Mouse (Mus musculus) lung, adult 2 months (tissue): ENCODE results near the gene Klrd1. TPM values are rescaled to one million over a fixed set of nuclear protein-coding genes. Genes with fewer than 3 reads are reported as not detected.
"Not testable (repeated sequence)": the region's sequence is repeated elsewhere in the genome, so short reads cannot be mapped to it uniquely, and the experiment has no call there.

Experiments
- DNase-seq: peaks from one replicate; pipeline ENCODE4 v3.0.0; 2022
- H3K4me1 ChIP-seq: fragments of 200-500 bp; 2 replicates; pipeline ENCODE4 v1.6.1; 2011; ENCODE audit warnings: low read length; ENCODE audit not compliant: control insufficient read depth, insufficient read depth
- H3K4me3 ChIP-seq: fragments of 200-500 bp; replicated peaks from 2 replicates; pipeline ENCODE3; 2011; ENCODE audit warnings: low read depth, mild to moderate bottlenecking, control low read depth, low read length; ENCODE audit errors: extremely low read depth
- CTCF ChIP-seq: fragments of 200-500 bp; IDR thresholded peaks from 2 replicates; pipeline ENCODE4 v1.5.1; 2011; ENCODE audit warnings: mild to moderate bottlenecking, low read length, control low read depth; ENCODE audit not compliant: insufficient read depth
- POLR2A ChIP-seq: fragments of 200-500 bp; IDR thresholded peaks from 2 replicates; pipeline ENCODE4 v1.6.1; 2011; ENCODE audit warnings: low read depth, mild to moderate bottlenecking, control low read depth, low read length, borderline replicate concordance; ENCODE audit errors: extremely low read depth
- WGBS: fragments of 180-500 bp; shearing (Covaris S2); methylation state at CpG from one replicate; pipeline ENCODE4 v1.1.7; 2018; 5-methylcytosine and 5-hydroxymethylcytosine counted together
- polyA plus RNA-seq: library from polyadenylated mRNA; depleted of rRNA; stranded (reverse); fragments of >200 nt; gene quantifications from 2 replicates; pipeline ENCODE4 v1.2.3, GENCODE M21; 2012; rRNA removed

Gene Klrd1
- polyA plus RNA-seq, 1 experiment, result 1.2 TPM

- no peak for DNase-seq
- WGBS, result 69% methylated on average over 2 of the region's 2 CpGs
- H3K4me3 ChIP-seq, result no peak overlapping the region
- H3K4me1 ChIP-seq, result no peaks in the 10 kb centered on the region
- TF ChIP-seq CTCF (no peak), POLR2A (no peak)
These were observed 26.3 kb upstream of the Klrd1 start for GRCm38 (mm10) chr6:129565257-129565656.

DNA sequence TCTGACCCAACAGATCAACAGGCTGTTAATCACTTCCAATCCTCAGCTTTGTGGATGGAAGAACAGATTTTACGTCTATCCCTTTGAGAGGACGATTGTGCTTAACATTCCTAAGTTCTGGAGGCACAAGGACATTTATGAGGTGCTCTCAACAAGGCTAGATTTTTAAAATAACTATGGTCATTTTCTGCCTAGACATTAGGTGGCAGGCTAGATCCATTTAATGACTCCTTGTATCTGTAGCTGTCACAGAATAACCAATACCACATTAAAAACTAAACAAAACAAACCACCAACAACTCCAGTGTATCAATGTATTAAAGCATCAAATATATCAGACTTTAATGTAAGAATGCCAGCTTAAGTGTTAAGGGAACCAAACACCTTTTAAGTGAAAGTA, 16.3 kb upstream of the Klrd1 start:
- DNase-seq, result no peak
- no peaks in the 10 kb centered on the region for H3K4me1 ChIP-seq
- 7% methylated on average over 2 of the region's 2 CpGs for WGBS
- H3K4me3 ChIP-seq, result no peak overlapping the region
- no peak for TF ChIP-seq CTCF
- no peak for TF ChIP-seq POLR2A

DNA sequence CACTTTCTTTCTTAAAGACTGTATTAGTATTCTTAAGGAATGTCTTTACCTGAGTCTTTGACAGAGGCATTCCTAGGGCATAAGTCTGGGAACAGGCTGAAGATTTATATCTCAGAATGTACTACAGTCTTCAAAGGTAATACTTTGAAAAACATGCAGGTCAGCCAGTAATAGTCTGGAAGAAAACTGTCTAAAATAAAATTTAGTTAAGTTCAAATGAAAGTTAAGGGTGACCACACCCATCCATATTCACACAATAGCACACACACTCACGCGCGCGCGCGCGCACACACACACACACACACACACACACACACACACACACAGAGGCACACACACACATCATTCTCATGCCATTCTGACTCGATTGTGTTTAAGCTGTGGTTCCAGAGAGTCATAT, 14.0 kb upstream of the Klrd1 start, which contains the start of gene Klre1:
Gene Klre1, plus strand, starts transcription at position 301 of the 400 bp plus-strand sequence.
- DNase-seq, result no peak
- TF ChIP-seq CTCF (no peak), POLR2A (no peak)
- Histone ChIP-seq H3K4me1 (no peaks in the 10 kb centered on the region), H3K4me3 (no peak within 1 kb of the TSS)
- WGBS, result 90% methylated on average over 8 of the region's 8 CpGs

GRCm38 (mm10) chr6:129581274-129581673, 10.3 kb upstream of the Klrd1 start:
- H3K4me1 ChIP-seq, result no peaks in the 10 kb centered on the region
- DNase-seq, result no peak
- no peak for TF ChIP-seq CTCF
- no peak for TF ChIP-seq POLR2A
- 63% methylated on average over 4 of the region's 4 CpGs for WGBS
- H3K4me3 ChIP-seq, result no peak overlapping the region

- 54% methylated on average over 4 of the region's 4 CpGs for WGBS
- TF ChIP-seq CTCF (no peak), POLR2A (no peak)
- no peak overlapping the region for H3K4me3 ChIP-seq
These were observed 9.7 kb upstream of the Klrd1 start for GRCm38 (mm10) chr6:129581896-129582295.

GRCm38 (mm10) chr6:129583014-129583413, 8.6 kb upstream of the Klrd1 start:
- TF ChIP-seq CTCF, result no peak
- TF ChIP-seq POLR2A, result no peak
- no peak for DNase-seq
- Histone ChIP-seq H3K4me1 (no peaks in the 10 kb centered on the region), H3K4me3 (no peak overlapping the region)
- WGBS, result 61% methylated on average over 3 of the region's 3 CpGs

More at GRCm38 (mm10) chr6:129581896-129582295, 9.7 kb upstream of the Klrd1 start:
- no peaks in the 10 kb centered on the region for H3K4me1 ChIP-seq
- DNase-seq, result no peak

DNA sequence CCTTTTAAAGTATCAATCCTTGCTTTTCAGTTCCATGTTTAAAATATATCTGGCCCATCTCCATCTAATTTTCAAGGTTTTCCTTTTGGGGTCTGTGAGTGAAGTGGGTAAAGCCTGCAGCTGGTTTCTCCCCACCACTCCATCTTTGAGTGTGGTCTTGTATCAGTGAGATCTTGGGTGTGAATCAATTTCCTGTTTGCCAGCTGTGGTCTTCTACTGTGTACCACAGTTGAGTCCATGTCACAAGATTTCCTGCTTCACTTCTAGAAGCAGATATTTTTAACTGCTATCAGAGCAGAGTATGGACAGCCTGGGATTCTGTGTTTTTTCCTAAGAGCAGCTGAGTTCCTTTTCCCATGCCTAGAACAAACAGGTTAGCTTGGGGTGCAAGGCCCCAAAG, 16.8 kb downstream of the Klrd1 start:
- TF ChIP-seq POLR2A, result no peak
- TF ChIP-seq CTCF, result no peak
- H3K4me1 ChIP-seq, result no peaks in the 10 kb centered on the region
- no peak overlapping the region for H3K4me3 ChIP-seq
- no peak for DNase-seq

GRCm38 (mm10) chr6:129623735-129624134, 32.2 kb downstream of the Klrd1 start, which contains the start of gene Klrk1:
Gene Klrk1, minus strand, starts transcription at chr6:129623864.
- 71% methylated on average over 4 of the region's 4 CpGs for WGBS
- DNase-seq, result no peak
- H3K4me3 ChIP-seq, result no peak within 1 kb of the TSS
- no peak for TF ChIP-seq POLR2A
- TF ChIP-seq CTCF, result no peak
- no peaks in the 10 kb centered on the region for H3K4me1 ChIP-seq

GRCm38 (mm10) chr6:129631046-129631445, 39.5 kb downstream of the Klrd1 start:
- 84% methylated on average over 2 of the region's 2 CpGs for WGBS
- DNase-seq, H3K4me1 ChIP-seq, H3K4me3 ChIP-seq: not testable (repeated sequence)

GRCm38 (mm10) chr6:129643237-129643636, 51.7 kb downstream of the Klrd1 start, which contains the start of gene Klrc3:
Gene Klrc3, minus strand, starts transcription at chr6:129643337.
- H3K4me1 ChIP-seq, H3K4me3 ChIP-seq, DNase-seq: not testable (repeated sequence)
- 74% methylated on average over 3 of the region's 3 CpGs for WGBS

- not testable (repeated sequence) for DNase-seq, H3K4me3 ChIP-seq, H3K4me1 ChIP-seq
- WGBS, result no CpG with 5 or more reads among the region's 3 CpGs
These were observed 52.5 kb downstream of the Klrd1 start for GRCm38 (mm10) chr6:129644054-129644453.

Other genes starting within 250 kb of the Klrd1 start
- gene Clec12a, start 249.1 kb upstream of the Klrd1 start, polyA plus RNA-seq, result 1.9 and 4.6 TPM in 2 replicates
- 1.2 and 1.5 TPM in 2 replicates for gene Clec12b, start 205.9 kb upstream of the Klrd1 start, polyA plus RNA-seq
- 1.9 and 2.7 TPM in 2 replicates for gene Clec1b, start 194.5 kb upstream of the Klrd1 start, polyA plus RNA-seq
- gene Clec9a, start 182.9 kb upstream of the Klrd1 start, polyA plus RNA-seq, result 2.2 and 2.7 TPM in 2 replicates
- gene Clec1a, start 139.8 kb upstream of the Klrd1 start, polyA plus RNA-seq, result 30.1 and 38.1 TPM in 2 replicates
- gene Olr1, start 84.6 kb upstream of the Klrd1 start, polyA plus RNA-seq, result 2.5 and 3.3 TPM in 2 replicates
- 0.17 and 0.26 TPM in 2 replicates for gene Tmem52b, start 79.2 kb upstream of the Klrd1 start, polyA plus RNA-seq
- 101 and 107 TPM in 2 replicates for gene Gabarapl1, start 58.6 kb upstream of the Klrd1 start, polyA plus RNA-seq
- 0.63 and 0.67 TPM in 2 replicates for gene Klre1, start 13.9 kb upstream of the Klrd1 start, polyA plus RNA-seq
- gene Klrk1, start 32.1 kb downstream of the Klrd1 start, polyA plus RNA-seq, result 0.49 and 0.68 TPM in 2 replicates
- gene Klrc3, start 51.6 kb downstream of the Klrd1 start, polyA plus RNA-seq, result 0.66 TPM in 1 of 2 replicates, not detected in the other
- gene Klrc2, start 68.9 kb downstream of the Klrd1 start, polyA plus RNA-seq, result 0.52 and 0.76 TPM in 2 replicates
- gene Klrc1, start 87.2 kb downstream of the Klrd1 start, polyA plus RNA-seq, result 0.68 and 0.75 TPM in 2 replicates
- gene Klri1, start 125.3 kb downstream of the Klrd1 start, polyA plus RNA-seq, result not detected in 2 replicates
- gene Klri2, start 148.7 kb downstream of the Klrd1 start, polyA plus RNA-seq, result 0.20 and 0.28 TPM in 2 replicates
- not detected in 2 replicates for gene Gm156, start 192.5 kb downstream of the Klrd1 start, polyA plus RNA-seq